Mouse (Mus musculus): ENCODE results near the gene Acsm2.

DNA sequence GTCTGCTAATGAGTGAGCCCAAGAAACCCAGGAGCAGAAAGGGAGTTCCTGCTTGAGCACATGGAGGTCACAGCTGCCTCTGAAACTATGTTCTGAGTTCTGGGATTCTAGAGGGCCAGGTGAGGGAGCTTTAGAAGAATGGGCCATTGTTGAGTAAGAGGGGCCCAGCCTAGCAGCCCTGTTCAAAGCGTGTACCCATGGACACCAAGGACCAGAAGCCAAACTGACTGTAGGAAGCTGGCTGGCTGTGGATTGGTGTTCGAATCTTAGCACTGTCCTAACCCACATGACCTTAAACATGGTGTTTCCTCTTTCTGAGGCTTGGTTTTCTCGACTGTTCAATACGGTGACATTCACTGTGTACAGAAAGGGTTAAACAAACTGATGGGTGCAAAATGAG, 30.8 kb upstream of the Acsm2 start, which contains the start of gene Pdilt:
- no peak for TF ChIP-seq POLR2A (IDR thresholded peaks at IDR 0.05; ENCODE audit: insufficient read depth, low read depth, low read length)
- no peak for TF ChIP-seq CTCF (IDR thresholded peaks at IDR 0.05; ENCODE audit: insufficient read depth, low read depth, low read length)

Data from olfactory bulb, adult 2 months (tissue).